Mouse (Mus musculus): ENCODE data around the gene Elovl6.
A peak's percentile ranks its signal among the peaks of the same experiment; 100 is the strongest.

Gene Elovl6

GRCm38 (mm10) chr3:129640211-129641000 is 108.3 kb downstream of the Elovl6 start:
- no peak for DNase-seq (ENCODE audit: low read depth in 2 of 2, low spot score in 2 of 2)

GRCm38 (mm10) chr3:129641621-129642020 is 109.5 kb downstream of the Elovl6 start:
- DNase-seq (ENCODE audit: low read depth in 2 of 2, low spot score in 2 of 2) = no peak

- DNase-seq (ENCODE audit: low read depth in 2 of 2, low spot score in 2 of 2) = no peak
These were observed 113.3 kb downstream of the Elovl6 start for GRCm38 (mm10) chr3:129645409-129645808.

GRCm38 (mm10) chr3:129646781-129647180 is 114.6 kb downstream of the Elovl6 start:
- no peak for DNase-seq (ENCODE audit: low read depth in 2 of 2, low spot score in 2 of 2)

- no peak for DNase-seq (ENCODE audit: low read depth in 2 of 2, low spot score in 2 of 2)
These were observed 115.2 kb downstream of the Elovl6 start for GRCm38 (mm10) chr3:129647312-129647711.

GRCm38 (mm10) chr3:129648598-129648997 is 116.4 kb downstream of the Elovl6 start:
- no peak for DNase-seq (ENCODE audit: low read depth in 2 of 2, low spot score in 2 of 2)

GRCm38 (mm10) chr3:129649586-129650292 is 117.6 kb downstream of the Elovl6 start:
- no peak for DNase-seq (ENCODE audit: low read depth in 2 of 2, low spot score in 2 of 2)

GRCm38 (mm10) chr3:129650293-129650612 is 118.1 kb downstream of the Elovl6 start:
- DNase-seq (ENCODE audit: low read depth in 2 of 2, low spot score in 2 of 2) = no peak

- DNase-seq (ENCODE audit: low read depth in 2 of 2, low spot score in 2 of 2) = no peak
These were observed 118.8 kb downstream of the Elovl6 start for GRCm38 (mm10) chr3:129650931-129651330.

- no peak for DNase-seq (ENCODE audit: low read depth in 2 of 2, low spot score in 2 of 2)
These were observed 119.6 kb downstream of the Elovl6 start for GRCm38 (mm10) chr3:129651765-129652164.

GRCm38 (mm10) chr3:129652476-129652875 is 120.3 kb downstream of the Elovl6 start:
- no peak for DNase-seq (ENCODE audit: low read depth in 2 of 2, low spot score in 2 of 2)

- no peak for DNase-seq (ENCODE audit: low read depth in 2 of 2, low spot score in 2 of 2)
These were observed 124.4 kb downstream of the Elovl6 start for GRCm38 (mm10) chr3:129656540-129656939.

GRCm38 (mm10) chr3:129657222-129657621 is 125.1 kb downstream of the Elovl6 start:
- DNase-seq (ENCODE audit: low read depth in 2 of 2, low spot score in 2 of 2) = no peak

GRCm38 (mm10) chr3:129657775-129658174 is 125.6 kb downstream of the Elovl6 start:
- DNase-seq (ENCODE audit: low read depth in 2 of 2, low spot score in 2 of 2) = no peak

GRCm38 (mm10) chr3:129658776-129659175 is 126.6 kb downstream of the Elovl6 start:
- DNase-seq (ENCODE audit: low read depth in 2 of 2, low spot score in 2 of 2) = peak; percentile 42 to 62

GRCm38 (mm10) chr3:129663906-129664305 is 131.8 kb downstream of the Elovl6 start:
- no peak for DNase-seq (ENCODE audit: low read depth in 2 of 2, low spot score in 2 of 2)

- DNase-seq (ENCODE audit: low read depth in 2 of 2, low spot score in 2 of 2) = no peak
These were observed 143.8 kb downstream of the Elovl6 start for GRCm38 (mm10) chr3:129675923-129676322.

GRCm38 (mm10) chr3:129680258-129680657 is 148.1 kb downstream of the Elovl6 start:
- DNase-seq (ENCODE audit: low read depth in 2 of 2, low spot score in 2 of 2) = no peak

GRCm38 (mm10) chr3:129681841-129682240 is 149.7 kb downstream of the Elovl6 start:
- no peak for DNase-seq (ENCODE audit: low read depth in 2 of 2, low spot score in 2 of 2)

- no peak for DNase-seq (ENCODE audit: low read depth in 2 of 2, low spot score in 2 of 2)
These were observed 150.2 kb downstream of the Elovl6 start for GRCm38 (mm10) chr3:129682389-129682788.

GRCm38 (mm10) chr3:129683060-129683679 is 151.0 kb downstream of the Elovl6 start:
- DNase-seq (ENCODE audit: low read depth in 2 of 2, low spot score in 2 of 2) = peak in 1 of 2 experiments; percentile 18

- DNase-seq (ENCODE audit: low read depth in 2 of 2, low spot score in 2 of 2) = no peak
These were observed 154.0 kb downstream of the Elovl6 start for GRCm38 (mm10) chr3:129686196-129686595.
